Mouse (Mus musculus) heart, embryonic 16.5 days (tissue): ENCODE data around the gene Cdkn3. TPM values are rescaled to one million over a fixed set of nuclear protein-coding genes. Genes with fewer than 3 reads are reported as not detected.
"Not testable (repeated sequence)": the region's sequence is repeated elsewhere in the genome, so short reads cannot be mapped to it uniquely, and the experiment has no call there.

ENCODE experiments used
- ATAC-seq: fragments of 200-750 bp; cut with Nextera tagmentation; replicated peaks from 2 replicates; pipeline ENCODE4 v1.8.0; 2017; ENCODE audit warnings: moderate number of reproducible peaks; ENCODE audit not compliant: insufficient read depth, low FRiP score; ENCODE audit errors: extremely low read depth
- H3K27ac ChIP-seq: fragments of 300-500 bp; sonication (generic); 2 replicates; pipeline ENCODE4 v1.5.1; 2014; ENCODE audit warnings: mild to moderate bottlenecking, low read length, control low read depth, moderate library complexity
- H3K27me3 ChIP-seq: fragments of 300-500 bp; sonication (generic); 2 replicates; pipeline ENCODE4 v1.6.1; 2014; ENCODE audit warnings: low read length, mixed read lengths; ENCODE audit not compliant: control insufficient read depth, insufficient read depth
- H3K36me3 ChIP-seq: fragments of 300-500 bp; sonication (generic); 2 replicates; pipeline ENCODE4 v1.6.1; 2014; ENCODE audit not compliant: control insufficient read depth, insufficient read depth
- H3K4me1 ChIP-seq: fragments of 300-500 bp; sonication (generic); 2 replicates; pipeline ENCODE4 v1.6.1; 2014; ENCODE audit warnings: low read length, mixed read lengths; ENCODE audit not compliant: control insufficient read depth, insufficient read depth
- H3K4me2 ChIP-seq: fragments of 300-500 bp; sonication (generic); 2 replicates; pipeline ENCODE4 v1.6.1; 2014; ENCODE audit warnings: low read depth, mild to moderate bottlenecking, control low read depth, low read length
- H3K4me3 ChIP-seq: fragments of 300-500 bp; sonication (generic); 2 replicates; pipeline ENCODE4 v1.5.1; 2014; ENCODE audit warnings: mild to moderate bottlenecking, control low read depth, low read length
- H3K9ac ChIP-seq: fragments of 300-500 bp; sonication (generic); 2 replicates; pipeline ENCODE4 v1.6.1; 2014; ENCODE audit warnings: low read length, control low read depth
- H3K9me3 ChIP-seq: fragments of 300-500 bp; sonication (generic); replicated peaks from 2 replicates; pipeline ENCODE4 v1.6.1; 2016; ENCODE audit warnings: low read length; ENCODE audit not compliant: control insufficient read depth
- WGBS: fragments of 180-500 bp; shearing (Covaris S2); extraction: QIAGEN DNeasy Blood & Tissue Kit; methylation state at CpG from one replicate; pipeline ENCODE4 v1.1.7; 2014; 5-methylcytosine and 5-hydroxymethylcytosine counted together
- polyA plus RNA-seq: library from polyadenylated mRNA; unstranded; fragments of >200 nt; fragmentation: Nextera tagmentation; extraction: Ambion mirVana; gene quantifications from 2 replicates; pipeline ENCODE4 v1.2.1, GENCODE M21; 2015

Cdkn3 gene
- polyA plus RNA-seq, 1 experiment from 2014 or later = 43.0 TPM

DNA sequence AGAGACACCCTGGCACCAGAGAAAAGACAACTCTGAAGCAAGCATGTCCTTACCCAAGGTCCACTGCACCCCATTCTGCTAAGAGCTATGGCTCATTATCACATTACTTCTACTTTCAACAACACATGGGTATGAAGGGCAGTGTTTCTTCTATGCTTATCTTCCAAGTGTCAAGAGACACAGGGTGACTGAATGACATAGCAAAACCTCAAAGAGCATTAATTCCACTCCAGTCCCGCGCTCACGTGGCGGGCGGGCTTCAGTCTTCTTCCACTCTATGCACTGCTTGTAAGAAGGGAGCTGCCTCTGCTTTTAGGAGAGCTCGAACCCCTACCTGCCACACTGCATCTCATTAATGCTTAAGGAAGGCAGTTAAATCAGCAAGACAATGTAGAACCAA lies 55.3 kb downstream of the Cdkn3 start:
- H3K27ac ChIP-seq = no peak overlapping the region
- no peak overlapping the region for H3K4me2 ChIP-seq
- H3K36me3 ChIP-seq = peaks cover 27% of the 10 kb centered on the region

GRCm38 (mm10) chr14:46816916-46817622 lies 56.7 kb downstream of the Cdkn3 start:
- Histone ChIP-seq H3K4me1 (peaks cover 17% of the 10 kb centered on the region), H3K27ac (no peak overlapping the region), H3K36me3 (peaks cover 19% of the 10 kb centered on the region), H3K9ac (no peak overlapping the region), H3K4me2 (no peak overlapping the region), H3K9me3 (no peaks in the 10 kb centered on the region), H3K27me3 (no peaks in the 10 kb centered on the region), H3K4me3 (no peak overlapping the region)
- no peak for ATAC-seq
- 88% methylated on average over 8 of the region's 8 CpGs for WGBS

More for the DNA sequence above, 55.3 kb downstream of the Cdkn3 start:
- no peak overlapping the region for H3K4me3 ChIP-seq
- peaks cover 11% of the 10 kb centered on the region for H3K4me1 ChIP-seq
- H3K9me3 ChIP-seq = no peaks in the 10 kb centered on the region
- H3K9ac ChIP-seq = no peak overlapping the region
- 66% methylated on average over 6 of the region's 6 CpGs for WGBS
- no peaks in the 10 kb centered on the region for H3K27me3 ChIP-seq
- ATAC-seq = no peak

GRCm38 (mm10) chr14:46818743-46819142 lies 58.4 kb downstream of the Cdkn3 start:
- Histone ChIP-seq H3K4me2 (no peak overlapping the region), H3K4me3 (no peak overlapping the region), H3K9ac (no peak overlapping the region), H3K27me3 (no peaks in the 10 kb centered on the region), H3K9me3 (no peaks in the 10 kb centered on the region), H3K36me3 (peaks cover 15% of the 10 kb centered on the region), H3K27ac (no peak overlapping the region), H3K4me1 (peaks cover 17% of the 10 kb centered on the region)
- ATAC-seq = no peak
- 85% methylated on average over 7 of the region's 7 CpGs for WGBS

- H3K4me2 ChIP-seq, H3K4me3 ChIP-seq, H3K9me3 ChIP-seq, H3K9ac ChIP-seq, H3K27ac ChIP-seq, H3K27me3 ChIP-seq, ATAC-seq: not testable (repeated sequence)
- WGBS = 95% methylated on average over 5 of the region's 6 CpGs
- Histone ChIP-seq H3K36me3 (peaks cover 10% of the 10 kb centered on the region), H3K4me1 (peaks cover 17% of the 10 kb centered on the region)
These were observed 59.6 kb downstream of the Cdkn3 start for GRCm38 (mm10) chr14:46819961-46820360.

Other genes starting within 250 kb of the Cdkn3 start
- 143 and 159 TPM in 2 replicates for gene Cnih1, start 27.9 kb downstream of the Cdkn3 start, polyA plus RNA-seq
- 48.3 and 53.8 TPM in 2 replicates for gene Gmfb, start 61.7 kb downstream of the Cdkn3 start, polyA plus RNA-seq
- gene Cgrrf1, start 71.6 kb downstream of the Cdkn3 start, polyA plus RNA-seq = 27.0 and 28.4 TPM in 2 replicates
- gene Samd4, start 122.3 kb downstream of the Cdkn3 start, polyA plus RNA-seq = 16.1 and 17.8 TPM in 2 replicates